Mouse (Mus musculus) lung, postnatal 0 days (tissue): ENCODE results near the gene Olfr1214.

Experiments used
- CTCF ChIP-seq: IDR thresholded peaks from 2 replicates; pipeline ENCODE4 v1.5.1; 2016; ENCODE audit warnings: antibody characterized with exemption, mild to moderate bottlenecking
- EP300 ChIP-seq: IDR thresholded peaks from 2 replicates; pipeline ENCODE4 v1.6.1; 2016; ENCODE audit warnings: antibody characterized with exemption, mild to moderate bottlenecking, control low read depth

DNA sequence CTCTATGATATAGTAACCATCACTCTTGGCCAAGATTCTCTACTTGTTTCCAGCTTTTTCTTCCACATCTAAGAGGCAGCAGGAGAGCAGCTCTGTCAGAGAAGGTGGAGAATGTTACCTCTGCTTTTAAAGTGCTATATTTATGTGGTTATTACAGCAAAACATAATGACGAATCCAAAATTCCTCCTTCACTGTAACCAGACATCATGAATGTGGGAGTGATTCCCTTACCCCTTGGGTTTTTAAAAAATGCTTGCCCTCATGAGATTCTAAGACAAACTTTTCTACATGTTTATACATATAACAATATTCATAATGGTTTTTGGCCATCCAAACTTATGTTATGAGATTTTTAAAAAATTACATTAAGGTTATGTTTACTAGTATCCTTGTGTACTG lies at the start of gene Olfr1214:
- TF ChIP-seq CTCF (no peak), EP300 (no peak)
